Mouse (Mus musculus): ENCODE results near the gene Irf5. TPM values are rescaled to one million over a fixed set of nuclear protein-coding genes. Genes with fewer than 3 reads are reported as not detected.

Irf5 gene
- 1 to 10 TPM; 2.8 to 4.3 TPM for total RNA-seq (2021)
- long read RNA-seq, experiment 1, partial matches to known transcripts = 0 of 2 reads
- long read RNA-seq, experiment 1, other reads (novel, unspliced or antisense) = 0 of 2 reads
- long read RNA-seq, experiment 2, partial matches to known transcripts = 0 of 4 reads
- long read RNA-seq, experiment 2, other reads (novel, unspliced or antisense) = 1 of 4 reads

DNA sequence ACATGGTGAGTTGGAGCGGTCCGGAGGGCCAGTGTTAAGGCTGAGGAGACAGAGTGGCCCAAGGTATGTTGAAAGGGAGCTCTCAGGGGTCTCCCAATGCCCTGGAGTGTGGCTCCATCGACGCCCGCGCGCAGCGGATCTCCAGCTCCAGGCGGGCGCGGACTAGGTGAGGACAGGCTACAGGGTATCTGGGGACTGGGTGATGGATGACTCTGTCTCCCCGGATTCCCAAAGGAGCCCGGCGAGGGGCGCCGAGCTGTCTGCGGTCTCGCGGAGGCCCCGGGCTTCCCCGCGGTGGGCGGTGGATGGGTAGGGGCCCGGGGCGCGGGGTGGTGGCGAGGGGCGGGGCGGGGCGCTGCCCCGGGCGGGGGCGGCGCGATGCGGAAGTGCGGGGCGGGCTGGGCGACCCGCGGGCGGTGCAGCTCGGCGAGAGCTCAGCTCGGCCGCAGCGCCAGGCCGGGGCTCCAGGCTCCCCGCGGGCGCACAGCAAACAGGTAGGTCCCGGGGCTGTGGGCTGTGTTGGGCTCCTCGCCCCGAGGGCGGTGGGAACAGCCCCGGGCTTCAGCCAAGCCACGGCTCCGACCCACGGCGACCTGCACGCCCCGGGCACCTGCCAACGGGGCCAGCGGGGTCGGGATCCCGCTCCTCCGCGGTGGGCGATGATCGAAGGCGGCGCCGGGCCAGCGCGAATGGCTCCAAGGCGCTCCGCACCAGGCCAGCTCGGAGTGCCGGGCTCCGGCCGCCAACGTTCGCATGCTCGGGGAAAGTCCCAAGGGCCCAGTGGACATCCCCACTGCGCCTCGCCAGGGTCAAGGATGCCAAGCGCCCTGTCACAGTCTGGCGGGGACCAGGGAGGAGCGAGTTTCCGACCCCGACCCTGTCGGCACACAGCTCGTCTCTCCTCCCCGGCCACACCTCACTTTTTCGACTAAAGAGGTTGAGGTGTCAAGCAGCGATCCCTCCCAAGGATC lies at the start of gene Irf5:
Gene Irf5, plus strand, starts transcription at position 345 of the 971 bp plus-strand sequence.
- DNase-seq = peak; percentile 44 to 46

DNA sequence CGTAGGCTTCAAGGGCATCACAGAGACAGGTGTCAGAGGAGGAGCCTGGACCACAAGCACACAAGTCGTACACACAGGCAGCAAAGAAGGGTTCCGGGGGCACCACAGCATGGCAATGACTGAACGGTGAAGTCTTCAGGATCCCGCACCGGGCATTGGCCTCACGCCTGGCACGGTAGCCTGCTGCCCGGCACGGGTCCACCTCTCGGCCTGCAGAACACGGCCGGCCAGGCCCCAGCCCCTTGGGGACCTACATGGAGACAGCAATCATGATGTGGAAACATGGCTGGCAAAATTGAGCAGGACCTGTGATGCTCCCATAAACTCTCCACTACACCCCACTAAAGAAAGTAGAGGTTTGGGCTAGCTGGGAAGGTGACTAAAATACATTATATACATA lies 43.7 kb upstream of the Irf5 start:
- DNase-seq = no peak

- peak; percentile 39 to 84 for DNase-seq
Measured at GRCm38 (mm10) chr6:29484716-29485559, 41.5 kb upstream of the Irf5 start.

DNA sequence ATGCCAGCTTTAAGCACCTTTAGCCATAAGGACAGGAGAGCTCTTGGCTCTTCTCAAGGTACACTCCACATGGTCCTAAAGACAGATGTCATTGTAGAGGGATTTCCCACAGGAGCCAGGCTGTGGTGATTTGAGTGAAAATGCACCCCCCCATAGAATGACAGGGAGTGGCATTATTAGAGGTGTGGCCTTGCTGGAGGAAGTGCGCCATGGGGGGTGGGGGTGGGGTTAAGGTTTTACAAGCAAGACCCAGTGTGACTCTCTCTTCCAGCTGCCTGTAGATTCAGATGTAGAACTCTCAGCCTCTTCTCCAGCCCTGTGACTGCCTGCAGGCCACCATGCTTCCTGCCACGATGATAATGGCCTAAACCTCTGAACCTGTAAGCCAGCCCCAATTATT lies 40.5 kb upstream of the Irf5 start:
- no peak for DNase-seq

- DNase-seq = no peak
Measured at GRCm38 (mm10) chr6:29494101-29494500, 32.3 kb upstream of the Irf5 start.

DNA sequence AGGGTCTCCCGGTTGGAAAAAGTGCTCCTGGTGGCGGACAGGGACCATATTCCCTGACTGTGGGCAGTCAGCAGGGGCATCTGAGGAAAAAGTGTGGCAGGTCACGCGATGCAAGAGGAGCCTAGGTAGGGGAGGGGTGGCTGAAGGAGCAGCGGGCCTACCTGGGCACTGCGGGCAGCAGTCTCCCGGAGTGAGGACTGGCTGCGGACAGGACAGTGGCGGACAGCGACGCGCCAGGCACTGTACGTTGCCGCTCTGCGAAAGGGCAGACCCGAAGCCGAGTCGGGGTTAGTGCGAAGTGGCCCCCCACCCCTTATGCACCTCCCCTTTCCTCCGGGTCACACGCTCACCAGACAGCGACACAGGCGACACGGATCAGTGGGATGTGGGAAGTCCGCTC lies 30.2 kb upstream of the Irf5 start:
- DNase-seq = no peak

DNA sequence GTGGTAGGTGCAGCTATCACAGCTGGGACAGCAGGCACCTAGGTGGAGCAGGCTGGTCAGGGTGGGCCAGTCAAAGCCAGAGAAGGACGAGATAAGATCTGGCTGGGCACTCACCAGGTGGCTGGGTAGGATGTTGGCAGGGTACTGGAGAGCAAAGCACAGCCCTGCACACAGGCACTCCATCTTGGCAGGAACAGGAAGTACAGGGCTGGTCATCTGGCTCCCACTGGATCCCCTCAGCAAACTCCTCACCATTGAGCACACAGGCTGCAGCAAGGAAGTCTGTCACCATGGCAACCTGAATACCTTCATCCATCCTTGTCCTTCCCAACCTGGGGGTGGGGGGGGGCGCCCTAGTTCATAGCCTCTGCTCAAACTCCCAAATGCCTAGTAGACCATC lies 28.6 kb upstream of the Irf5 start:
- DNase-seq = no peak

GRCm38 (mm10) chr6:29500177-29500576 lies 26.2 kb upstream of the Irf5 start:
- no peak for DNase-seq

GRCm38 (mm10) chr6:29500810-29501209 lies 25.6 kb upstream of the Irf5 start:
- no peak for DNase-seq

DNA sequence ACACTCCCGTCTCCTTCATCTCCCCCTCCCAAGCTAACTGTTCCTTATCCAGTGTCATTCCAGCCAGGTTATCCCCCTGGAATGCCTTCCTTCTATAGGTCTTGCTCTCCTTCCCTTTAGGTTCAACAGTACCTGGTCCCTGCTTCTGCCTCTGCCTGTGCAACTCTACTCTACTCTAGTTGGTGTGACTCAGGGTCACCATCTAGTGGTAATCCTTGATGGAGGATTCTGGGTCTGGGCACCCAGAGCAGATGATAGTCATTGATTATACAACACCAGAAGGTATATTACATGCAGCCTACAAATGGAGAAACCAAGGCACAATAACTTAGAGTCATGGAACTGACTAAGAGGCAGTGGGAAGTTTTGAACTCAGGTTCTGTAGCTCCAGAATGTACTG lies 24.8 kb upstream of the Irf5 start:
- no peak for DNase-seq

DNA sequence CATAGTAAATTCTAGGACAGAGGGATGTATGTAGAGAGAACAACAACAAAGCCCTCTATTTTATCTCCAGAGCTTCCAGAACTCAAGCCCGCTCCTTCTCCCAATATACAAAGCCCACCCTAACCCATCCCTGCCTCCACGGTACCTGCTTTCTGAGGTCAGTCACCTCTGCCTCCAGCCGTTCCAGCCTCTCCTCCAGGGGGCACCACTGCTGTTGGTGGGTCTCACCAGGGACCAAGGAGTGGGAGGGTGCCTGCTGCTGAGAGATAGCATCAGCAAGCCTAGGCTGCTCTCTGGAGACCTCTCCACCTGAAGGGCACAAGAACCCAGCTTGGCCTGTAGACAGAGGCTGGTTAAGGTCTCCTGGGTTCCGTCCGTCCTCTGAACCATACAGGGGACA lies 20.9 kb upstream of the Irf5 start:
- no peak for DNase-seq

- DNase-seq = no peak
Measured at GRCm38 (mm10) chr6:29506834-29507233, 19.6 kb upstream of the Irf5 start.

DNA sequence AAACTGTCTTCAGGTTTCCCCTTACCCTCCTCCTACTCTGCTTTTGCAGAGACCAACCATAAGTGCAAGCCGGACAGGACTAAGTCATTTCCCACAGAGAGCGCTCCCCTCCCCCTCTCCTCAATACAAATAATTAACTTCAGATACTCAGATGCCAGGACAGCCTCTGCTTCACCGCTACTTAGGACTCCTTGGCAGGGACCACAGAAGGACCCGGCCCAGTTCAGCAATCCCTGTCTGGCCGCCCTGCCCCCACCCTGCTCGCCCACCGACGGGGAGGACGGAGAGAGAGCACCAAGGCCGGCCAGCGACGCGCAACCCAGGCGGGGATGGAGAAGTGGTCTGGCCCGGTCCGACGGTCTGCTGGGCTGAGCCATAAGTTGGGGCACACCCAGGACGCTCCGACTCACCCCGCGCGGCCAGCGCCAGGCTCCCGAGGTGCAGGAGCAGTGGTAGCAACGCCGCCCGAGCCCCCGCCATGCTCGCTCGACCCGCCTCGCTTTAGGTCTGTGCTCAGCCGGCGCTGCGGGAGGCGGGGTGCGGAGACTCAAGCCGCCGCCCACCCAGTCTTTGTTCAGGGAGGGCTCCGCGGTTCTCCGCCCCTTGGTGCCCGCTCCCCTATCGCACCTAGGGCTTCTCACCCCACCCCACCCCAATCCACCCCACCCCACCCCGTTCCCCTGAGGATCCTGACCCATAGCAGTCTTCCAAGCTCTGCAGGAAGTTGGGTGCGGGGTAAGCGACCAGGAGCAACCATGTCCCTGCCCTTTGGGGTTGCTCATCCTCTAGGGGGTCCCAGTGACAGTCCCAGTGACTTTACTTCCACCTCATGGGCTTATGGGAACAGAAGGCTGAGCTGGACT lies 18.7 kb upstream of the Irf5 start, which contains the start of gene Kcp:
Gene Kcp, minus strand, starts transcription at position 506 of the 863 bp plus-strand sequence.
- no peak for DNase-seq

- peak in 1 of 2 experiments; percentile 71 for DNase-seq
Measured at GRCm38 (mm10) chr6:29509086-29509485, 17.3 kb upstream of the Irf5 start.

- peak; percentile 64 to 70 for DNase-seq
Measured at GRCm38 (mm10) chr6:29513284-29513683, 13.1 kb upstream of the Irf5 start.

DNA sequence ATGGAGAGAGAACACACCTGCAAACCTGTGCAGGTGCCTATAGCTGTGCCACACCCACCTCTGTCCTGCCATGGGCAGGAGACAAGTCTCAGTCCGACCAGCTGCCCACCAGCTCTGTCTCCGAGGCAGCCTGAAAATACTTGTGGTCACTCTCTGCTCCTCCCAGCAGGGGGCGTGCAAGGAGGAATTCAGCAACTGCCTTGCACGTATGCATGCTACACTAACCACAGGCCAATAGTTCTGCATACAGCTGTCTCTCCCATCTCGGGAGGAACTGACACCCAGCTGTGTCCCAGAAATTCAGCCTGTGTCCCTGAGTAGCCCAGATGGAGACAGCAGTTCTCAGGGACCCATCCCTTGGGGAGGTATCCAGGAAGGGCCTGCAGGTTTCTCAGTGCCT lies 9.3 kb upstream of the Irf5 start:
- DNase-seq = peak; percentile 75 to 86

- peak in 1 of 2 experiments; percentile 9 for DNase-seq
Measured at GRCm38 (mm10) chr6:29522626-29523300, 3.7 kb upstream of the Irf5 start.

DNA sequence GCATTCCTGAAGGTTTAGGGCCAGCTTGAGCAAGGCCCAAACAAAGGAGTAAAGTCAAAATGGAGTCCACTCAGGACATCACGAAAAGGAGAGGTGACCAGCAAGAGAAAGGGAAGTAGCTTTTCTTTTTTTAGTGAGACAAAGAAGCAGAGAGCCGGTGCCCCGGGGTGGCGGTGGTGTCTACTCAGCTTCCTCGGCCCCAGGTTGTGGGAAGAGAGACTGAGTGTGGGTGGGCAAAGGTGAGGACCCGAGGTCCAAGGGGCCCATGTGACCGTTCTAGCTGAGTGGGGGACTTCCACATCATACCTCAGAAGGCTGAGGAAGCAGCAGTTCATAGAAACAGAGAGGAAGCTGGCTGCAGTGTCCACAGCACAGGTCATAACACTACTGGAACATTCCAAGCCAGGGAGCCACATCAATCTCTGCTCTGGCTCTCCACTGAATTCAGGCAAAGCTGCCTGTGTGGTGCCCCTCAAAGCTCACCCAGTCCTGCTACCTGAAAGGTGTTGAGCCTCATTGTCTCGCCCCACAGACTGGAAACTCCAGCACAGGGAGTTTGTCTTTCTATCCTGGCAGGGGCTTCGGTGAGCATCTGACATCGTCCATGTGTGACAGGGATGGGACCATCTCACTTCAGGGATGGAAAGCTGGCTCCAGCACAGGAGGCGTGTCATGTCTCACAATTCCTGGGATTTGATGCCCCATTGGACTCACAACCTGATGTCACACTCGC lies 3.0 kb upstream of the Irf5 start:
- DNase-seq = peak in 1 of 2 experiments; percentile 13

GRCm38 (mm10) chr6:29524034-29524489 lies 2.4 kb upstream of the Irf5 start:
- DNase-seq = peak; percentile 58 to 74

- DNase-seq = peak in 1 of 2 experiments; percentile 20
Measured at GRCm38 (mm10) chr6:29525256-29525655, 1.2 kb upstream of the Irf5 start.

Data from heart, adult 18-20 months (tissue).